Mouse (Mus musculus) hindbrain, embryonic 15.5 days (tissue): ENCODE measurements around the gene Hnrnpdl. TPM values are rescaled to one million over a fixed set of nuclear protein-coding genes. Genes with fewer than 3 reads are reported as not detected.

Experiments
- ATAC-seq: fragments of 200-750 bp; cut with Nextera tagmentation; 2 replicates; pipeline ENCODE4 v1.8.0; 2017; ENCODE audit warnings: low read depth, moderate number of reproducible peaks, moderate TSS enrichment; ENCODE audit not compliant: low FRiP score
- H3K27ac ChIP-seq: fragments of 300-500 bp; sonication (generic); replicated peaks from 2 replicates; pipeline ENCODE4 v1.5.1; 2015; ENCODE audit warnings: mild to moderate bottlenecking, inconsistent platforms
- H3K27me3 ChIP-seq: fragments of 300-500 bp; sonication (generic); 2 replicates; pipeline ENCODE4 v1.6.1; 2015; ENCODE audit warnings: control low read depth, inconsistent platforms
- H3K36me3 ChIP-seq: fragments of 300-500 bp; sonication (generic); 2 replicates; pipeline ENCODE4 v1.6.1; 2015; ENCODE audit warnings: control low read depth, inconsistent platforms
- H3K4me1 ChIP-seq: fragments of 300-500 bp; sonication (generic); replicated peaks from 2 replicates; pipeline ENCODE4 v1.6.1; 2015; ENCODE audit warnings: control low read depth, inconsistent platforms
- H3K4me2 ChIP-seq: fragments of 300-500 bp; sonication (generic); 2 replicates; pipeline ENCODE4 v1.6.1; 2015; ENCODE audit warnings: moderate library complexity, mild to moderate bottlenecking, inconsistent platforms
- H3K4me3 ChIP-seq: fragments of 300-500 bp; sonication (generic); 2 replicates; pipeline ENCODE4 v1.5.1; 2015; ENCODE audit warnings: mild to moderate bottlenecking, inconsistent platforms
- H3K9ac ChIP-seq: fragments of 300-500 bp; sonication (generic); 2 replicates; pipeline ENCODE4 v1.6.1; 2015; ENCODE audit warnings: inconsistent platforms
- H3K9me3 ChIP-seq: fragments of 300-500 bp; sonication (generic); 2 replicates; pipeline ENCODE4 v1.6.1; 2016; ENCODE audit warnings: control low read depth, inconsistent platforms
- WGBS: fragments of 180-500 bp; shearing (Covaris S2); methylation state at CpG from one replicate; pipeline ENCODE4 v1.1.7; 2015; 5-methylcytosine and 5-hydroxymethylcytosine counted together
- polyA plus RNA-seq: library from polyadenylated mRNA; unstranded; fragments of >200 nt; fragmentation: Nextera tagmentation; extraction: Ambion mirVana; gene quantifications from 2 replicates; pipeline ENCODE4 v1.2.1, GENCODE M21; 2015

The Hnrnpdl gene
- polyA plus RNA-seq, 1 experiment from 2014 or later = 197 TPM

GRCm38 (mm10) chr5:100044030-100044429 is 4.6 kb upstream of the Hnrnpdl start:
- Histone ChIP-seq H3K4me1 (peaks cover 55% of the 10 kb centered on the region), H3K36me3 (no peaks in the 10 kb centered on the region), H3K9ac (no peak overlapping the region), H3K4me3 (no peak overlapping the region), H3K4me2 (no peak overlapping the region), H3K27me3 (no peaks in the 10 kb centered on the region), H3K9me3 (no peaks in the 10 kb centered on the region), H3K27ac (no peak overlapping the region)
- 80% methylated on average over 4 of the region's 4 CpGs for WGBS
- ATAC-seq = no peak

- Histone ChIP-seq H3K4me3 (no peak overlapping the region), H3K4me1 (peaks cover 49% of the 10 kb centered on the region), H3K27me3 (no peaks in the 10 kb centered on the region), H3K36me3 (no peaks in the 10 kb centered on the region), H3K9ac (no peak overlapping the region), H3K4me2 (no peak overlapping the region), H3K27ac (no peak overlapping the region), H3K9me3 (no peaks in the 10 kb centered on the region)
- no peak for ATAC-seq
- 61% methylated on average over 5 of the region's 5 CpGs for WGBS
Observed at GRCm38 (mm10) chr5:100043361-100043760, 3.9 kb upstream of the Hnrnpdl start.

GRCm38 (mm10) chr5:100042467-100042866 is 3.0 kb upstream of the Hnrnpdl start:
- no peak overlapping the region for H3K27ac ChIP-seq
- no peak overlapping the region for H3K4me3 ChIP-seq
- H3K9ac ChIP-seq = no peak overlapping the region
- H3K36me3 ChIP-seq = no peaks in the 10 kb centered on the region
- peaks cover 43% of the 10 kb centered on the region for H3K4me1 ChIP-seq
- no peaks in the 10 kb centered on the region for H3K27me3 ChIP-seq
- WGBS = 94% methylated on average over 8 of the region's 8 CpGs
- H3K4me2 ChIP-seq = no peak overlapping the region
- H3K9me3 ChIP-seq = no peaks in the 10 kb centered on the region
- ATAC-seq = no peak

- 66% methylated on average over 4 of the region's 4 CpGs for WGBS
- H3K36me3 ChIP-seq = 0 out of 2 replicates have a peak, but pooled peaks cover 4% of the 10 kb centered on the region
- peaks cover 46% of the 10 kb centered on the region for H3K4me1 ChIP-seq
- no peak overlapping the region for H3K27ac ChIP-seq
- H3K27me3 ChIP-seq = no peaks in the 10 kb centered on the region
- H3K4me3 ChIP-seq = peak overlapping the region; percentile 90
- no peaks in the 10 kb centered on the region for H3K9me3 ChIP-seq
- peak overlapping the region; percentile 84 for H3K4me2 ChIP-seq
- no peak overlapping the region for H3K9ac ChIP-seq
- ATAC-seq = no peak
Observed at GRCm38 (mm10) chr5:100041272-100041671, 1.8 kb upstream of the Hnrnpdl start.

- peak overlapping the region; percentile 99 for H3K27ac ChIP-seq
- peaks cover 8% of the 10 kb centered on the region; the same call in 1 of the 2 replicates for H3K36me3 ChIP-seq
- H3K9ac ChIP-seq = peak overlapping the region; percentile 99
- WGBS = 2% methylated on average over 19 of the region's 19 CpGs
- ATAC-seq = no peak
- H3K4me2 ChIP-seq = peak overlapping the region; percentile 84
- H3K4me1 ChIP-seq = peaks cover 54% of the 10 kb centered on the region
- peak overlapping the region; percentile 90 for H3K4me3 ChIP-seq
- H3K9me3 ChIP-seq = no peaks in the 10 kb centered on the region
- no peaks in the 10 kb centered on the region for H3K27me3 ChIP-seq
Observed at GRCm38 (mm10) chr5:100040281-100040784, 869 bp upstream of the Hnrnpdl start.

- H3K9me3 ChIP-seq = no peaks in the 10 kb centered on the region
- peaks cover 20% of the 10 kb centered on the region for H3K36me3 ChIP-seq
- peak overlapping the region; percentile 87 for H3K4me2 ChIP-seq
- under 1% methylated on average over 102 of the region's 113 CpGs for WGBS
- peak overlapping the region; percentile 99 for H3K9ac ChIP-seq
- H3K4me1 ChIP-seq = peaks cover 55% of the 10 kb centered on the region
- no peaks in the 10 kb centered on the region for H3K27me3 ChIP-seq
- peak; percentile 77 for ATAC-seq
- H3K27ac ChIP-seq = peak overlapping the region; percentile 99
- peak overlapping the region; percentile 90 for H3K4me3 ChIP-seq
Observed at GRCm38 (mm10) chr5:100038714-100039601, 506 bp downstream of the Hnrnpdl start.

GRCm38 (mm10) chr5:100037965-100038713 is 1.3 kb downstream of the Hnrnpdl start:
- Histone ChIP-seq H3K27me3 (no peaks in the 10 kb centered on the region), H3K4me1 (peaks cover 47% of the 10 kb centered on the region), H3K27ac (peak overlapping the region; percentile 99), H3K4me3 (peak overlapping the region; percentile 90), H3K36me3 (peaks cover 26% of the 10 kb centered on the region), H3K9ac (peak overlapping the region; percentile 99), H3K9me3 (no peaks in the 10 kb centered on the region), H3K4me2 (peak overlapping the region; percentile 87)
- WGBS = 1% methylated on average over 45 of the region's 45 CpGs
- peak; percentile 28 for ATAC-seq

- 23% methylated on average over 7 of the region's 7 CpGs for WGBS
- no peak for ATAC-seq
Observed at GRCm38 (mm10) chr5:100036681-100037080, 2.8 kb downstream of the Hnrnpdl start.

GRCm38 (mm10) chr5:100035950-100036349 is 3.5 kb downstream of the Hnrnpdl start:
- Histone ChIP-seq H3K4me3 (peak overlapping the region; percentile 10; the same call in 1 of the 2 replicates), H3K4me2 (peak overlapping the region; percentile 87), H3K27ac (no peak overlapping the region), H3K4me1 (peaks cover 33% of the 10 kb centered on the region), H3K27me3 (no peaks in the 10 kb centered on the region), H3K9ac (no peak overlapping the region), H3K36me3 (peaks cover 41% of the 10 kb centered on the region), H3K9me3 (no peaks in the 10 kb centered on the region)
- 53% methylated on average over 7 of the region's 7 CpGs for WGBS
- no peak for ATAC-seq

More at GRCm38 (mm10) chr5:100036681-100037080, 2.8 kb downstream of the Hnrnpdl start:
- peak overlapping the region; percentile 90 for H3K4me3 ChIP-seq
- H3K9ac ChIP-seq = peak overlapping the region; percentile 99; the same call in 1 of the 2 replicates
- no peak overlapping the region for H3K27ac ChIP-seq
- H3K36me3 ChIP-seq = peaks cover 40% of the 10 kb centered on the region
- no peaks in the 10 kb centered on the region for H3K27me3 ChIP-seq
- H3K4me2 ChIP-seq = peak overlapping the region; percentile 87
- peaks cover 40% of the 10 kb centered on the region for H3K4me1 ChIP-seq
- H3K9me3 ChIP-seq = no peaks in the 10 kb centered on the region

- Histone ChIP-seq H3K9ac (no peak overlapping the region), H3K27me3 (no peaks in the 10 kb centered on the region), H3K36me3 (peaks cover 41% of the 10 kb centered on the region), H3K27ac (no peak overlapping the region), H3K9me3 (no peaks in the 10 kb centered on the region), H3K4me2 (no peak overlapping the region), H3K4me3 (no peak overlapping the region), H3K4me1 (peaks cover 36% of the 10 kb centered on the region)
- ATAC-seq = no peak
- 79% methylated on average over 3 of the region's 3 CpGs for WGBS
Observed at GRCm38 (mm10) chr5:100032646-100033045, 6.8 kb downstream of the Hnrnpdl start.

GRCm38 (mm10) chr5:100032107-100032506 is 7.4 kb downstream of the Hnrnpdl start:
- Histone ChIP-seq H3K27ac (0 out of 2 replicates have a peak overlapping the region, but pooled peaks have one; percentile 17), H3K36me3 (peaks cover 41% of the 10 kb centered on the region), H3K27me3 (no peaks in the 10 kb centered on the region), H3K9me3 (no peaks in the 10 kb centered on the region), H3K4me3 (no peak overlapping the region), H3K4me2 (no peak overlapping the region), H3K4me1 (peaks cover 31% of the 10 kb centered on the region), H3K9ac (no peak overlapping the region)
- 68% methylated on average over 2 of the region's 2 CpGs for WGBS
- no peak for ATAC-seq
